Mouse (Mus musculus): Measurements from ENCODE around the gene 4930469K13Rik. TPM values are rescaled to one million over a fixed set of nuclear protein-coding genes. Genes with fewer than 3 reads are reported as not detected.

The 4930469K13Rik gene
- polyA plus RNA-seq, 1 experiment from 2014 or later = not detected

GRCm38 (mm10) chr11:33951155-33951554 is 147.2 kb downstream of the 4930469K13Rik start:
- Histone ChIP-seq H3K9ac (replicated peaks) (no peak overlapping the region), H3K4me1 (ENCODE audit: insufficient read depth) (no peaks in the 10 kb centered on the region), H3K36me3 (replicated peaks; ENCODE audit: insufficient read depth, low read length) (no peaks in the 10 kb centered on the region), H3K27ac (ENCODE audit: low read depth) (no peak overlapping the region), H3K27me3 (ENCODE audit: insufficient read depth, low read length) (no peaks in the 10 kb centered on the region), H3K4me3 (ENCODE audit: low read depth, low read length) (no peak overlapping the region), H3K9me3 (ENCODE audit: low read length) (no peaks in the 10 kb centered on the region), H3K4me2 (ENCODE audit: low read depth, low read length) (no peak overlapping the region)
- no peak for DNase-seq
- WGBS (ENCODE audit: insufficient replicate concordance) = 73% methylated on average over 5 of the region's 5 CpGs
- no peak for TF ChIP-seq CTCF (IDR thresholded peaks at IDR 0.05; ENCODE audit: low read depth)
- no peak for ATAC-seq

DNA sequence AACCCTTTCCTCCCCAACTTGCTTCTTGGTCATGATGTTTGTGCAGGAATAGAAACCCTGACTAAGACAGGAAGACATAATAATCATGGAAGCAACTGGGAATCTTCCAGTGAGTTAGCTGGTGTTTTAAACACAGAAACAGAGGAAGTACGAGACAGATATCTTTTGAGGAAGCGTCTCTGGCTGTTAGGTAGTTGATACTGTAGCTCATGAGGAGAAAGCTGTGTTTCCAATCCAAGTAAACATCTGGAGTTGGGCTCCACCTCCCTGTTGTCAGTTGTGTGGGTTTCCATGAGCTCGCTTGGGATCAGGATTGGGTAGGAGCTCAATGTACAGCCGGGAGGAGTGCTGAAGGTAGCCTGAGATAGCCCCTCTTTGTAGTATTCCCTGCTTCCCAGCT is 151.9 kb downstream of the 4930469K13Rik start:
- H3K9ac ChIP-seq (replicated peaks) = no peak overlapping the region
- ATAC-seq (no peak), DNase-seq (no peak)
- no peak overlapping the region for H3K4me3 ChIP-seq (ENCODE audit: low read depth, low read length)
- TF ChIP-seq EP300 (IDR thresholded peaks at IDR 0.05; ENCODE audit: low read depth) (no peak), CTCF (IDR thresholded peaks at IDR 0.05; ENCODE audit: low read depth) (no peak)
- no peak overlapping the region for H3K4me2 ChIP-seq (ENCODE audit: low read depth, low read length)
- no peak overlapping the region for H3K27ac ChIP-seq (ENCODE audit: low read depth)
- no peaks in the 10 kb centered on the region for H3K36me3 ChIP-seq (replicated peaks; ENCODE audit: insufficient read depth, low read length)
- no peaks in the 10 kb centered on the region for H3K9me3 ChIP-seq (ENCODE audit: low read length)
- no peaks in the 10 kb centered on the region for H3K27me3 ChIP-seq (ENCODE audit: insufficient read depth, low read length)
- 44% methylated on average over 4 of the region's 4 CpGs for WGBS (ENCODE audit: insufficient replicate concordance)
- no peaks in the 10 kb centered on the region for H3K4me1 ChIP-seq (ENCODE audit: insufficient read depth)

DNA sequence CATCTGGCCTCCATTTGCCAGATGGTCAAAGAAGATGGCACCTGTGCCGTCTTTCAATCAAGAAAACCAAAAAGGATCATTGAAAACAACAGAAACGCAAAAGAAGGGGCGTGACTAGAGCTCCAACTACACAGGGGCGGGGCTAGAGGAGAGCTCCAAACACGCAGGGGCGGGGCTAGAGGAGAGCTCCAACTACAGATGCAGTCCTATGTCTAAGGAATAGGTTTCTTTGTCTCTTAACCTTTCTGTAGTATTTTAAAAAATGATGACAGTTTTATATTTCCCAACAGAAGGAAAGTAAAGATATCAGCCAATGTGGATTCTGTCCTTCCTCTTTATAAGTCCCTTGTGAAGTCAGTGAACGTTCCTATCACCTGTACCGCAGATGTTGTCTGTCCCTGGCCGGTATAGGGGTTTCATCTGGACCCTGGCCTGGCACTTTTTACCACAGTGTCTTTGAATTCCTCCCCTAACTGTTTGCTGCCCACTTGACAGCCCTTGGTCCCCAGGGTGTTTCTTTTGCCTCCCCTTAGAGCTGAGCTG is 153.5 kb downstream of the 4930469K13Rik start:
- no peaks in the 10 kb centered on the region for H3K9me3 ChIP-seq (ENCODE audit: low read length)
- H3K4me3 ChIP-seq (ENCODE audit: low read depth, low read length) = no peak overlapping the region
- DNase-seq = no peak
- TF ChIP-seq CTCF (IDR thresholded peaks at IDR 0.05; ENCODE audit: low read depth) = no peak
- TF ChIP-seq EP300 (IDR thresholded peaks at IDR 0.05; ENCODE audit: low read depth) = no peak
- 74% methylated on average over 9 of the region's 9 CpGs for WGBS (ENCODE audit: insufficient replicate concordance)
- H3K4me1 ChIP-seq (ENCODE audit: insufficient read depth) = no peaks in the 10 kb centered on the region
- no peak overlapping the region for H3K9ac ChIP-seq (replicated peaks)
- no peak overlapping the region for H3K4me2 ChIP-seq (ENCODE audit: low read depth, low read length)
- H3K27ac ChIP-seq (ENCODE audit: low read depth) = no peak overlapping the region
- ATAC-seq = no peak
- no peaks in the 10 kb centered on the region for H3K36me3 ChIP-seq (replicated peaks; ENCODE audit: insufficient read depth, low read length)
- no peaks in the 10 kb centered on the region for H3K27me3 ChIP-seq (ENCODE audit: insufficient read depth, low read length)

DNA sequence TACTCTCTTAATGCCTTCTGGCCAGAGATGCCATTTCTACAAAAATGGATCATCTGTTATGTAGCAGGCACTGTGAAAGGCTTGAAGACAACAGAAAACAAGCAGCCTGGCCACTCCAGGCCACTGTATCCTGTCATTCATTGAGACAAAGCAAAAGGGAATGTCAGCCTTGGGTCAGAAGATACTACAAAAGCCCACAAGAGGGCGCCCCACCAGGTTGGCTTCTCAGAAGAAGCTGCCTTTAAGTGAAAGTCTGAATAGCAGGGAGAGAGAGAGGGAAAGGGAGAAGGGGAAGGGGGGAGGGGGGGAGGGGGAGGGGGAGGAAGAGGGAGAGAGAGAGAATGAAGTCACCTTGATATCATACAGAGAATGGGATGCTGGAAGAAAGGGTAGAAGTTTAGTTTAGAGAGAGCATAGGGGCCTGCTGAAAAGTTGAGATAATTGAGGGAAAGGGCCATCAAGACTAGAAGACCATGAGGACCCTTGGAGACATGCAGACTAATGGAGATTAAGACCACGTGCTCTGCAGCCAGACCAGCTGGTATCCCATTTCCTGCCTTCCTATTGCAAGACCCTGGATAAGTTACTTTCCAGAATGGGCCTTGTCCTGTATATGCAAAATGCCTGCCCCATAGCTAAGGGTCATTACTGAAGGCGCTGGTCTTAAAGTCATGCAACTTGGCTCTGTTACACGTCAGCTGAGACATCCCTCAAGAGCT is 154.1 kb downstream of the 4930469K13Rik start:
- Histone ChIP-seq H3K9me3 (ENCODE audit: low read length) (no peaks in the 10 kb centered on the region), H3K4me2 (ENCODE audit: low read depth, low read length) (no peak overlapping the region), H3K4me3 (ENCODE audit: low read depth, low read length) (no peak overlapping the region), H3K27ac (ENCODE audit: low read depth) (no peak overlapping the region), H3K27me3 (ENCODE audit: insufficient read depth, low read length) (no peaks in the 10 kb centered on the region), H3K4me1 (ENCODE audit: insufficient read depth) (no peaks in the 10 kb centered on the region), H3K9ac (replicated peaks) (no peak overlapping the region), H3K36me3 (replicated peaks; ENCODE audit: insufficient read depth, low read length) (no peaks in the 10 kb centered on the region)
- WGBS (ENCODE audit: insufficient replicate concordance) = 67% methylated on average over 4 of the region's 4 CpGs
- ATAC-seq (no peak), DNase-seq (peak; percentile 38)
- TF ChIP-seq CTCF (IDR thresholded peaks at IDR 0.05; ENCODE audit: low read depth) = peak; percentile 49
- TF ChIP-seq EP300 (IDR thresholded peaks at IDR 0.05; ENCODE audit: low read depth) = no peak

DNA sequence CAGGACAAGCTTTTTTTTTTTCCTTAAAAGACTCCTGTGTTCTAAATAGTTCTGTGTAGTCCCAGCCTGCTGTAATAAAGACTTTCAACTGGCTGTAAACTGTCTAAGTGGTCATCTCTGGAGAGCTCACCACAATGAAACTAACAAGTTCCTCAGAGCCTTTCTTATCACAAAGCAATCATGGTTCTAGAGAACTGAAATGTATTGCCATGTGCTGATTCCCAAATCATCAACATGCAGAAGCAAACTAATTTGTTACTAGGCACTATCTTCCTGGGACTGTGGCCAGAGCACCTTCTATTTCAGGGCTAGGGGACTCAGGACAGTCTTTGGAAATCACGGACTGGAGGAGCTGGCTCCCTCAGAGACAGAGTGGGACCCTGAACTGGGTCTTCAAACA is 154.8 kb downstream of the 4930469K13Rik start:
- H3K9ac ChIP-seq (replicated peaks) = no peak overlapping the region
- H3K9me3 ChIP-seq (ENCODE audit: low read length) = no peaks in the 10 kb centered on the region
- no peak for TF ChIP-seq CTCF (IDR thresholded peaks at IDR 0.05; ENCODE audit: low read depth)
- TF ChIP-seq EP300 (IDR thresholded peaks at IDR 0.05; ENCODE audit: low read depth) = no peak
- H3K4me3 ChIP-seq (ENCODE audit: low read depth, low read length) = no peak overlapping the region
- H3K4me2 ChIP-seq (ENCODE audit: low read depth, low read length) = no peak overlapping the region
- no peak overlapping the region for H3K27ac ChIP-seq (ENCODE audit: low read depth)
- no peaks in the 10 kb centered on the region for H3K4me1 ChIP-seq (ENCODE audit: insufficient read depth)
- 74% methylated on average over 1 of the region's 1 CpGs for WGBS (ENCODE audit: insufficient replicate concordance)
- no peaks in the 10 kb centered on the region for H3K27me3 ChIP-seq (ENCODE audit: insufficient read depth, low read length)
- no peaks in the 10 kb centered on the region for H3K36me3 ChIP-seq (replicated peaks; ENCODE audit: insufficient read depth, low read length)
- DNase-seq (no peak), ATAC-seq (no peak)

GRCm38 (mm10) chr11:33939456-33940113 is 158.8 kb downstream of the 4930469K13Rik start:
- WGBS (ENCODE audit: insufficient replicate concordance) = 34% methylated on average over 4 of the region's 4 CpGs
- Histone ChIP-seq H3K4me2 (ENCODE audit: low read depth, low read length) (no peak overlapping the region), H3K27me3 (ENCODE audit: insufficient read depth, low read length) (no peaks in the 10 kb centered on the region), H3K9me3 (ENCODE audit: low read length) (no peaks in the 10 kb centered on the region), H3K36me3 (replicated peaks; ENCODE audit: insufficient read depth, low read length) (no peaks in the 10 kb centered on the region), H3K9ac (replicated peaks) (no peak overlapping the region), H3K4me3 (ENCODE audit: low read depth, low read length) (no peak overlapping the region), H3K27ac (ENCODE audit: low read depth) (no peak overlapping the region), H3K4me1 (ENCODE audit: insufficient read depth) (no peaks in the 10 kb centered on the region)
- TF ChIP-seq EP300 (IDR thresholded peaks at IDR 0.05; ENCODE audit: low read depth) (no peak), CTCF (IDR thresholded peaks at IDR 0.05; ENCODE audit: low read depth) (no peak)
- no peak for DNase-seq
- ATAC-seq = no peak
